9 mouse cellular contexts compared by ENCODE assay signal in the genomic region with DNA sequence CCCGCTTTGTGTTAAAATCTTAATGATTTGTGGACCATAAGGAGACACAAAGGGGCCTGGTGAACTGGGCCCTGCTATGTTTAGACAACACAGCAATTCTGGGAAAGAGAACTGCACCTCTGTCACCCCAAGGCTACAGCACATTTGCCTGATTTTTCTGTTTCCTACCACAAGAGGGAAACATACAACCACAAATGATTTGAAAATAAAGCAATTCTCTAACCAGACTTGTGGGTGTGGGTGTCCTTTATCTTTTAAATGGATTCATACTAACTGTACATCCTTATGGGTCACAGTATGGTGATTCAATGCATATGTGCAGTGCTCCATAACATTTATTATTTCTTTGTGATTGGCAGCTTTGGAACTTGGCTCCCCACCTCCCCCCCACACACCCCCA. TPM values are rescaled to one million over a fixed set of nuclear protein-coding genes. Genes with fewer than 3 reads are reported as not detected.
DNase-seq lines count a peak whose midpoint lies in the region; ATAC-seq and TF ChIP-seq lines count a peak whose summit lies in the region.
"Had no signal": no experiment of that assay in that cellular context is flagged by ENCODE, and none has a peak within 500 bp of the region (broad histone marks: within the 10 kb centered on the region; RNA-seq: fewer than 3 reads in every experiment).

No protein-coding gene starts in this region.

- H3K9me3 ChIP-seq in G1E (replicated peaks), result no peaks in the 10 kb centered on the region
- no peaks in the 10 kb centered on the region for H3K9me3 ChIP-seq in forebrain, postnatal 0 days (ENCODE audit: low read length)
- no peaks in the 10 kb centered on the region for H3K9me3 ChIP-seq in midbrain, postnatal 0 days (ENCODE audit: low read length)
- no peaks in the 10 kb centered on the region for H3K9me3 ChIP-seq in kidney, embryonic 16.5 days (ENCODE audit: low read length)

- WGBS in forebrain, postnatal 0 days, result 81% methylated on average over 1 of the region's 1 CpGs
- WGBS in midbrain, postnatal 0 days, result 84% methylated on average over 1 of the region's 1 CpGs
- 78% methylated on average over 1 of the region's 1 CpGs for WGBS in kidney, embryonic 16.5 days

- no peak overlapping the region for H3K4me3 ChIP-seq in layer of hippocampus, adult 2 months
- H3K4me3 ChIP-seq in G1E (ENCODE audit: low read depth, low read length), result no peak overlapping the region
- H3K4me3 ChIP-seq in forebrain, postnatal 0 days (ENCODE audit: low read depth, low read length), result no peak overlapping the region
- H3K4me3 ChIP-seq in midbrain, postnatal 0 days (ENCODE audit: low read depth, low read length), result no peak overlapping the region
- H3K4me3 ChIP-seq in kidney, embryonic 16.5 days (ENCODE audit: low read length), result no peak overlapping the region

- DNase-seq in layer of hippocampus, adult 2 months (ENCODE audit: low spot score in 2 of 2), result peak in 1 of 2 experiments; percentile 41
- DNase-seq in layer of hippocampus, adult 8-10 months (ENCODE audit: low spot score in 2 of 2), result no peak
- peak; percentile 9 for DNase-seq in G1E (ENCODE audit: low spot score)
- DNase-seq in forebrain, postnatal 0 days, result peak; percentile 67
- DNase-seq in midbrain, postnatal 0 days (ENCODE audit: low spot score), result peak; percentile 57
- DNase-seq in heart, adult 18-20 months, result no peak
- DNase-seq in spleen, postnatal 10 days (ENCODE audit: low spot score in 2 of 2), result no peak
- DNase-seq: adrenal gland, postnatal 10 days had no signal

- no peak overlapping the region for H3K27ac ChIP-seq in layer of hippocampus, adult 2 months
- H3K27ac ChIP-seq in forebrain, postnatal 0 days (ENCODE audit: low read depth, low read length), result no peak overlapping the region
- H3K27ac ChIP-seq in midbrain, postnatal 0 days (ENCODE audit: low read depth, low read length), result no peak overlapping the region
- no peak overlapping the region for H3K27ac ChIP-seq in kidney, embryonic 16.5 days (ENCODE audit: low read length)

- H3K36me3 ChIP-seq in G1E (replicated peaks), result peaks cover 78% of the 10 kb centered on the region
- no peaks in the 10 kb centered on the region for H3K36me3 ChIP-seq in forebrain, postnatal 0 days (ENCODE audit: insufficient read depth)
- no peaks in the 10 kb centered on the region for H3K36me3 ChIP-seq in midbrain, postnatal 0 days (ENCODE audit: insufficient read depth, low read length)
- no peaks in the 10 kb centered on the region for H3K36me3 ChIP-seq in kidney, embryonic 16.5 days (ENCODE audit: insufficient read depth, low read length)

- H3K4me1 ChIP-seq in G1E (ENCODE audit: insufficient read depth, low read depth, low read length), result peaks cover 42% of the 10 kb centered on the region
- no peaks in the 10 kb centered on the region for H3K4me1 ChIP-seq in forebrain, postnatal 0 days (ENCODE audit: insufficient read depth)
- no peaks in the 10 kb centered on the region for H3K4me1 ChIP-seq in midbrain, postnatal 0 days (ENCODE audit: insufficient read depth, low read length)
- H3K4me1 ChIP-seq in kidney, embryonic 16.5 days (ENCODE audit: insufficient read depth, low read length), result no peaks in the 10 kb centered on the region

- H3K9ac ChIP-seq in forebrain, postnatal 0 days, result no peak overlapping the region
- no peak overlapping the region for H3K9ac ChIP-seq in midbrain, postnatal 0 days (replicated peaks; ENCODE audit: low read length, poor library complexity, severe bottlenecking)
- H3K9ac ChIP-seq in kidney, embryonic 16.5 days (replicated peaks; ENCODE audit: low read length), result no peak overlapping the region

- ATAC-seq in G1E (ENCODE audit: extremely low read depth, insufficient number of reproducible peaks, low FRiP score, poor library complexity, severe bottlenecking), result peak; percentile 25; the same call in 1 of the 2 replicates
- peak; percentile 55 for ATAC-seq in forebrain, postnatal 0 days
- ATAC-seq in midbrain, postnatal 0 days (ENCODE audit: low FRiP score), result peak; percentile 53; the same call in 1 of the 2 replicates
- ATAC-seq in kidney, embryonic 16.5 days (ENCODE audit: low FRiP score, low TSS enrichment), result no peak; the same call in 1 of the 2 replicates

- peak; percentile 87 for TF ChIP-seq CTCF in layer of hippocampus, adult 2 months (conservative IDR thresholded peaks at IDR 0.05)
- TF ChIP-seq CTCF in G1E (IDR thresholded peaks at IDR 0.05; ENCODE audit: low read depth, low read length), result no peak
- peak; percentile 77 for TF ChIP-seq CTCF in forebrain, postnatal 0 days (IDR thresholded peaks at IDR 0.05; ENCODE audit: low read depth)
- TF ChIP-seq CTCF in midbrain, postnatal 0 days (IDR thresholded peaks at IDR 0.05), result peak; percentile 79

- no peaks in the 10 kb centered on the region for H3K27me3 ChIP-seq in G1E (ENCODE audit: insufficient read depth, low read length)
- no peaks in the 10 kb centered on the region for H3K27me3 ChIP-seq in forebrain, postnatal 0 days (ENCODE audit: insufficient read depth, low read length)
- H3K27me3 ChIP-seq in midbrain, postnatal 0 days (ENCODE audit: insufficient read depth, low read length), result no peaks in the 10 kb centered on the region
- no peaks in the 10 kb centered on the region for H3K27me3 ChIP-seq in kidney, embryonic 16.5 days (ENCODE audit: insufficient read depth, low read length)

- H3K4me2 ChIP-seq in forebrain, postnatal 0 days (ENCODE audit: low read depth), result no peak overlapping the region
- no peak overlapping the region for H3K4me2 ChIP-seq in midbrain, postnatal 0 days (ENCODE audit: low read depth, low read length, poor library complexity, severe bottlenecking)
- H3K4me2 ChIP-seq in kidney, embryonic 16.5 days (replicated peaks; ENCODE audit: low read depth, low read length), result no peak overlapping the region

RNA-seq across cellular contexts. Expression of a gene that starts 17.6 kb away (rescaled TPM):
- 1 to 10 TPM; 5.1 to 6.4 TPM for total RNA-seq in layer of hippocampus, adult 2 months (2021)
- 1 to 10 TPM; 3.5 to 7.3 (median 5.3) TPM for total RNA-seq in layer of hippocampus, adult 8-10 months (2022)
- total RNA-seq in G1E (2014; fragmentation: Nextera tagmentation) (39.7 and 40.4 TPM in 2 replicates), G1E (2017) (21.3 and 23.2 TPM in 2 replicates)
- 0.79 and 1.1 TPM in 2 replicates for polyA plus RNA-seq in G1E (2012)
- 2.9 and 4.5 TPM in 2 replicates for total RNA-seq in forebrain, postnatal 0 days (2014; rRNA removed)
- polyA plus RNA-seq in forebrain, postnatal 0 days (2015; fragmentation: Nextera tagmentation; extraction: Ambion mirVana), result 10.7 and 11.3 TPM in 2 replicates
- 2.9 and 6.4 TPM in 2 replicates for total RNA-seq in midbrain, postnatal 0 days (2014; rRNA removed)
- polyA plus RNA-seq in midbrain, postnatal 0 days (2015; fragmentation: Nextera tagmentation; extraction: Ambion mirVana), result 6.6 and 8.8 TPM in 2 replicates
- 1 to 10 TPM; 5.6 to 6.4 TPM for total RNA-seq in heart, adult 18-20 months (2021)
- 30.8 and 31.2 TPM in 2 replicates for polyA plus RNA-seq in kidney, embryonic 16.5 days (2015; fragmentation: Nextera tagmentation; extraction: Ambion mirVana)

RNA-seq across cellular contexts. Expression of a gene that starts 18.0 kb away (rescaled TPM):
- total RNA-seq in layer of hippocampus, adult 2 months (2021), result 10 to 100 TPM; 62.4 to 63.0 TPM
- 10 to 100 TPM; 61.5 to 70.0 (median 67.4) TPM for total RNA-seq in layer of hippocampus, adult 8-10 months (2022)
- 44.8 and 47.2 TPM in 2 replicates for total RNA-seq in G1E (2014; fragmentation: Nextera tagmentation)
- 102 and 113 TPM in 2 replicates for total RNA-seq in G1E (2017)
- 57.4 and 66.8 TPM in 2 replicates for polyA plus RNA-seq in G1E (2012)
- total RNA-seq in forebrain, postnatal 0 days (2014; rRNA removed), result 52.5 and 73.5 TPM in 2 replicates
- 52.8 and 64.6 TPM in 2 replicates for polyA plus RNA-seq in forebrain, postnatal 0 days (2015; fragmentation: Nextera tagmentation; extraction: Ambion mirVana)
- total RNA-seq in midbrain, postnatal 0 days (2014; rRNA removed), result 103 and 112 TPM in 2 replicates
- polyA plus RNA-seq in midbrain, postnatal 0 days (2015; fragmentation: Nextera tagmentation; extraction: Ambion mirVana), result 106 and 114 TPM in 2 replicates
- 100 to 1,000 TPM; 219 to 241 TPM for total RNA-seq in heart, adult 18-20 months (2021)
- polyA plus RNA-seq in kidney, embryonic 16.5 days (2015; fragmentation: Nextera tagmentation; extraction: Ambion mirVana), result 83.2 and 89.5 TPM in 2 replicates

Comparison
In these comparisons a context has a peak if more than half of its experiments do, and no peak if none do; other contexts are left out.
1. DNase-seq: peak in G1E (single experiment), forebrain, postnatal 0 days (single experiment) and midbrain, postnatal 0 days (single experiment); none in layer of hippocampus, adult 8-10 months (0 of 2), heart, adult 18-20 months (0 of 2) and spleen, postnatal 10 days (0 of 2).